Mouse (Mus musculus): ENCODE results near the gene Dst.

DNA sequence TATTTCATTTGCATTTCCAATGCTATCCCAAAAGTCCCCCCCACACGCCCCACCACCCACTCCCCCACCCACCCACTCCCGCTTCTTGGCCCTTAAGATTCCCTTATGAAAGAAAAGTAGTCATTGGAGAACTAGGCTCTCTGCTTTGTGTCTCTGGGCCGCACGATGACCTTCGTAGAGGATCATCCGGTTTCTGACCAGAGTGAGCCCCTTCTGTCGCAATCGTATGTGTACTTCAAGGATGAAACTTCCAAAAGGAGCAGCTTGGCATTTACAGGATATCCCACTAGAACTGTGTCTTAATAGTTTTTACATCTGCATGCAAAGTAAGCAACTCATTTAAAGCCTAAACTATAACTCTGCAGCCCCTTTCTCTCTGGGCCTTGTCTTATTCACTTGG, 380.2 kb downstream of the Dst start:
- TF ChIP-seq CTCF (IDR thresholded peaks at IDR 0.05; ENCODE audit: low read depth, low read length) (no peak), POLR2AphosphoS5 (IDR thresholded peaks at IDR 0.05; ENCODE audit: insufficient replicate concordance, low read depth, low read length) (no peak)
